Mouse (Mus musculus): Measurements from ENCODE around the gene Pcyt1b. TPM values are rescaled to one million over a fixed set of nuclear protein-coding genes. Genes with fewer than 3 reads are reported as not detected.
A peak's percentile ranks its signal among the peaks of the same experiment; 100 is the strongest.

Pcyt1b gene
- 6.0 and 17.1 TPM in 2 replicates for total RNA-seq (2014; fragmentation: Nextera tagmentation)
- total RNA-seq (2017), result 11.0 and 16.8 TPM in 2 replicates
- polyA plus RNA-seq (2012), result 1.3 and 1.8 TPM in 2 replicates

GRCm38 (mm10) chrX:93654218-93655002, at the start of gene Pcyt1b:
Gene Pcyt1b (plus strand): TSS chrX:93654863.
- ATAC-seq (ENCODE audit: extremely low read depth, insufficient number of reproducible peaks, low FRiP score, poor library complexity, severe bottlenecking), result no peak
- TF ChIP-seq CTCF (IDR thresholded peaks at IDR 0.05; ENCODE audit: low read depth, low read length), result no peak
- no peak for TF ChIP-seq GATA1 (IDR thresholded peaks at IDR 0.05; ENCODE audit: borderline replicate concordance, low read length)
- TF ChIP-seq GATA2 (IDR thresholded peaks at IDR 0.05; ENCODE audit: borderline replicate concordance, low read depth, low read length), result no peak
- no peak for TF ChIP-seq POLR2AphosphoS5 (IDR thresholded peaks at IDR 0.05; ENCODE audit: insufficient replicate concordance, low read depth, low read length)
- TF ChIP-seq TAL1 (conservative IDR thresholded peaks at IDR 0.05; ENCODE audit: low read depth, low read length), result no peak

GRCm38 (mm10) chrX:93630256-93630655, 24.4 kb upstream of the Pcyt1b start:
- DNase-seq (ENCODE audit: low spot score) (no peak), ATAC-seq (ENCODE audit: extremely low read depth, insufficient number of reproducible peaks, low FRiP score, poor library complexity, severe bottlenecking) (no peak)
- H3K27me3 ChIP-seq (ENCODE audit: insufficient read depth, low read length), result no peaks in the 10 kb centered on the region
- no peak for TF ChIP-seq GATA1 (IDR thresholded peaks at IDR 0.05; ENCODE audit: borderline replicate concordance, low read length)
- no peak for TF ChIP-seq TAL1 (conservative IDR thresholded peaks at IDR 0.05; ENCODE audit: low read depth, low read length)
- no peak for TF ChIP-seq CTCF (IDR thresholded peaks at IDR 0.05; ENCODE audit: low read depth, low read length)
- TF ChIP-seq GATA2 (IDR thresholded peaks at IDR 0.05; ENCODE audit: borderline replicate concordance, low read depth, low read length), result no peak
- no peak for TF ChIP-seq POLR2AphosphoS5 (IDR thresholded peaks at IDR 0.05; ENCODE audit: insufficient replicate concordance, low read depth, low read length)
- no peaks in the 10 kb centered on the region for H3K9me3 ChIP-seq (replicated peaks)
- peaks cover 18% of the 10 kb centered on the region for H3K36me3 ChIP-seq (replicated peaks)
- H3K4me3 ChIP-seq (ENCODE audit: low read depth, low read length), result peak overlapping the region; percentile 53; the same call in 1 of the 2 replicates
- H3K4me1 ChIP-seq (ENCODE audit: insufficient read depth, low read depth, low read length), result peaks cover 19% of the 10 kb centered on the region

More at GRCm38 (mm10) chrX:93654218-93655002, at the start of gene Pcyt1b:
- Histone ChIP-seq H3K27me3 (ENCODE audit: insufficient read depth, low read length) (no peaks in the 10 kb centered on the region), H3K4me1 (ENCODE audit: insufficient read depth, low read depth, low read length) (peaks cover 11% of the 10 kb centered on the region), H3K36me3 (replicated peaks) (no peaks in the 10 kb centered on the region), H3K9me3 (replicated peaks) (no peaks in the 10 kb centered on the region), H3K4me3 (ENCODE audit: low read depth, low read length) (no peak within 1 kb of the TSS; the same call in 1 of the 2 replicates)
- no peak for DNase-seq (ENCODE audit: low spot score)

GRCm38 (mm10) chrX:93631657-93632449, 22.8 kb upstream of the Pcyt1b start, which contains the start of gene Pola1:
Gene Pola1 (minus strand): TSS chrX:93632155.
- Histone ChIP-seq H3K9me3 (replicated peaks) (no peaks in the 10 kb centered on the region), H3K27me3 (ENCODE audit: insufficient read depth, low read length) (no peaks in the 10 kb centered on the region), H3K4me1 (ENCODE audit: insufficient read depth, low read depth, low read length) (peaks cover 19% of the 10 kb centered on the region), H3K36me3 (replicated peaks) (peaks cover 5% of the 10 kb centered on the region), H3K4me3 (ENCODE audit: low read depth, low read length) (peak within 1 kb of the TSS; percentile 74)
- peak; percentile 59 for DNase-seq (ENCODE audit: low spot score)
- peak; percentile 89 for ATAC-seq (ENCODE audit: extremely low read depth, insufficient number of reproducible peaks, low FRiP score, poor library complexity, severe bottlenecking)
- no peak for TF ChIP-seq GATA2 (IDR thresholded peaks at IDR 0.05; ENCODE audit: borderline replicate concordance, low read depth, low read length)
- TF ChIP-seq TAL1 (conservative IDR thresholded peaks at IDR 0.05; ENCODE audit: low read depth, low read length), result no peak
- TF ChIP-seq GATA1 (IDR thresholded peaks at IDR 0.05; ENCODE audit: borderline replicate concordance, low read length), result no peak
- no peak for TF ChIP-seq POLR2AphosphoS5 (IDR thresholded peaks at IDR 0.05; ENCODE audit: insufficient replicate concordance, low read depth, low read length)
- TF ChIP-seq CTCF (IDR thresholded peaks at IDR 0.05; ENCODE audit: low read depth, low read length), result no peak

- Histone ChIP-seq H3K4me3 (ENCODE audit: low read depth, low read length) (no peak overlapping the region), H3K4me1 (ENCODE audit: insufficient read depth, low read depth, low read length) (peaks cover 11% of the 10 kb centered on the region), H3K9me3 (replicated peaks) (no peaks in the 10 kb centered on the region), H3K27me3 (ENCODE audit: insufficient read depth, low read length) (no peaks in the 10 kb centered on the region), H3K36me3 (replicated peaks) (peaks cover 2% of the 10 kb centered on the region)
- ATAC-seq (ENCODE audit: extremely low read depth, insufficient number of reproducible peaks, low FRiP score, poor library complexity, severe bottlenecking), result no peak
- TF ChIP-seq GATA2 (IDR thresholded peaks at IDR 0.05; ENCODE audit: borderline replicate concordance, low read depth, low read length) (no peak), GATA1 (IDR thresholded peaks at IDR 0.05; ENCODE audit: borderline replicate concordance, low read length) (no peak), TAL1 (conservative IDR thresholded peaks at IDR 0.05; ENCODE audit: low read depth, low read length) (no peak), POLR2AphosphoS5 (IDR thresholded peaks at IDR 0.05; ENCODE audit: insufficient replicate concordance, low read depth, low read length) (no peak), CTCF (IDR thresholded peaks at IDR 0.05; ENCODE audit: low read depth, low read length) (no peak)
- DNase-seq (ENCODE audit: low spot score), result no peak
Measured at GRCm38 (mm10) chrX:93634861-93635375, 19.7 kb upstream of the Pcyt1b start.

- Histone ChIP-seq H3K9me3 (replicated peaks) (no peaks in the 10 kb centered on the region), H3K4me3 (ENCODE audit: low read depth, low read length) (no peak overlapping the region), H3K27me3 (ENCODE audit: insufficient read depth, low read length) (no peaks in the 10 kb centered on the region), H3K36me3 (replicated peaks) (no peaks in the 10 kb centered on the region), H3K4me1 (ENCODE audit: insufficient read depth, low read depth, low read length) (no peaks in the 10 kb centered on the region)
- DNase-seq (ENCODE audit: low spot score) (no peak), ATAC-seq (ENCODE audit: extremely low read depth, insufficient number of reproducible peaks, low FRiP score, poor library complexity, severe bottlenecking) (no peak)
- TF ChIP-seq CTCF (IDR thresholded peaks at IDR 0.05; ENCODE audit: low read depth, low read length) (no peak), TAL1 (conservative IDR thresholded peaks at IDR 0.05; ENCODE audit: low read depth, low read length) (no peak), GATA2 (IDR thresholded peaks at IDR 0.05; ENCODE audit: borderline replicate concordance, low read depth, low read length) (no peak), GATA1 (IDR thresholded peaks at IDR 0.05; ENCODE audit: borderline replicate concordance, low read length) (no peak), POLR2AphosphoS5 (IDR thresholded peaks at IDR 0.05; ENCODE audit: insufficient replicate concordance, low read depth, low read length) (no peak)
Measured at GRCm38 (mm10) chrX:93643600-93643999, 11.1 kb upstream of the Pcyt1b start.

All from G1E (cell line).